Mouse (Mus musculus): ENCODE data around the gene Prtg. TPM values are rescaled to one million over a fixed set of nuclear protein-coding genes. Genes with fewer than 3 reads are reported as not detected.

Gene Prtg
- polyA plus RNA-seq, 1 experiment from 2014 or later, result 0.17 TPM

DNA sequence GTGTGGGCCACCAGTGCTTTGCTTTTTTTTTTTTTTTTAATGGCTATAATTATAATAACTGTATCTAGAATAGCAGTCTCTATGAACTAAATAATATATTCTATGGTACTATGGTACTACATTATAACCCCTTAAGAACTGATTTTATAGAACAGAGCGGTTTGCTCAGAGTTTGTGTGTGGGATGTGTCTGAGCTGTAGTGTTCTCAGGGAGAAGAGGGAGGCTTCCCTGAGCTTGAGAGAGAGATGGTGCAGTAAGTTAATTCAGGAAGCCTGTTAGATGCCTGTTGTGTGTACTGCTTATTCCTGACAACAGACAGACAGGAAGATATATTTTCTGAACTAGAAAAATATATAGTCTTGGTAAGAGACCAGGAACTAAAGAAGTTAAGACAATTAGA, 28.3 kb downstream of the Prtg start:
- no peak overlapping the region for H3K9ac ChIP-seq (ENCODE audit: low read depth, low read length)
- WGBS, result 98% methylated on average over 1 of the region's 1 CpGs
- H3K4me2 ChIP-seq (replicated peaks; ENCODE audit: low read depth), result no peak overlapping the region
- H3K36me3 ChIP-seq (ENCODE audit: control insufficient read depth, insufficient read depth), result no peaks in the 10 kb centered on the region
- no peak for TF ChIP-seq CTCF (IDR thresholded peaks at IDR 0.05; ENCODE audit: low read depth)
- no peaks in the 10 kb centered on the region for H3K27me3 ChIP-seq (replicated peaks; ENCODE audit: control insufficient read depth, insufficient read depth, low read length)
- H3K4me1 ChIP-seq (replicated peaks; ENCODE audit: control insufficient read depth, insufficient read depth, low read length), result peaks cover 3% of the 10 kb centered on the region; the same call in 1 of the 2 replicates
- H3K27ac ChIP-seq (ENCODE audit: low read depth, low read length), result no peak overlapping the region
- no peaks in the 10 kb centered on the region for H3K9me3 ChIP-seq (ENCODE audit: control insufficient read depth)
- H3K4me3 ChIP-seq (ENCODE audit: low read depth, low read length), result no peak overlapping the region
- ATAC-seq, result no peak

GRCm38 (mm10) chr9:72836708-72837495, 30.2 kb downstream of the Prtg start:
- H3K27me3 ChIP-seq (replicated peaks; ENCODE audit: control insufficient read depth, insufficient read depth, low read length), result no peaks in the 10 kb centered on the region
- H3K9ac ChIP-seq (ENCODE audit: low read depth, low read length), result no peak overlapping the region
- H3K4me2 ChIP-seq (replicated peaks; ENCODE audit: low read depth), result no peak overlapping the region
- peaks cover 3% of the 10 kb centered on the region; the same call in 1 of the 2 replicates for H3K4me1 ChIP-seq (replicated peaks; ENCODE audit: control insufficient read depth, insufficient read depth, low read length)
- no peak overlapping the region for H3K27ac ChIP-seq (ENCODE audit: low read depth, low read length)
- 48% methylated on average over 11 of the region's 11 CpGs for WGBS
- no peak overlapping the region for H3K4me3 ChIP-seq (ENCODE audit: low read depth, low read length)
- ATAC-seq, result no peak
- no peaks in the 10 kb centered on the region for H3K36me3 ChIP-seq (ENCODE audit: control insufficient read depth, insufficient read depth)
- no peak for TF ChIP-seq CTCF (IDR thresholded peaks at IDR 0.05; ENCODE audit: low read depth)
- no peaks in the 10 kb centered on the region for H3K9me3 ChIP-seq (ENCODE audit: control insufficient read depth)

DNA sequence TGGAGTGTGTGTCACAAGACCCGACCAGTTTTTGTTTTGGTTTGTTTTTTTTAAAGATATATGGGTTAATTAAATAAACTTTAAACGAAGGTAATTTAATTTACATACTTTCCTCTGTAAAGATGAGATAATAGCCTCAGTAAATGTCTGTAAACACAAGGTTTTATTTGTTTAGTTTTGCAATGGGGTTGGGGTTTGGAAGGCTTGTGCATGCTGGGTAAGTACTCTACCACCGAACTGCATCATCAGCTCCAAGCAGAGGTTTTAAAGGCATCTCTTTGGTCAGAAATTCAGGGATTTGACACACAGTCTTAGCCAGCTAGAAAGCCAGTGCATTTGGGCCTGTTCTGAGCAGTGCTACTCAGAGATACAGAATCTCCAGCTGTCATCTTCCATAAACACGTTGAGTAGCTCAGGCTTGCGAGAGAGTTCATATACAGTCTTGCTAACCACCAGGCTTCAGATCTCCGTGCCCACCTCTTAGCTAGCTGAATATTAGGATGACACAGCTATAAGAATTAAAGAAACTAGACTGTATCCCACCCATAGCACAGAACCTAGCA, 31.0 kb downstream of the Prtg start:
- Histone ChIP-seq H3K27me3 (replicated peaks; ENCODE audit: control insufficient read depth, insufficient read depth, low read length) (no peaks in the 10 kb centered on the region), H3K4me2 (replicated peaks; ENCODE audit: low read depth) (no peak overlapping the region), H3K36me3 (ENCODE audit: control insufficient read depth, insufficient read depth) (no peaks in the 10 kb centered on the region), H3K9me3 (ENCODE audit: control insufficient read depth) (no peaks in the 10 kb centered on the region), H3K9ac (ENCODE audit: low read depth, low read length) (no peak overlapping the region), H3K4me1 (replicated peaks; ENCODE audit: control insufficient read depth, insufficient read depth, low read length) (peaks cover 3% of the 10 kb centered on the region; the same call in 1 of the 2 replicates), H3K4me3 (ENCODE audit: low read depth, low read length) (no peak overlapping the region), H3K27ac (ENCODE audit: low read depth, low read length) (0 out of 2 replicates have a peak overlapping the region, but pooled peaks have one; percentile 50)
- no peak for ATAC-seq
- no peak for TF ChIP-seq CTCF (IDR thresholded peaks at IDR 0.05; ENCODE audit: low read depth)
- 40% methylated on average over 6 of the region's 6 CpGs for WGBS

DNA sequence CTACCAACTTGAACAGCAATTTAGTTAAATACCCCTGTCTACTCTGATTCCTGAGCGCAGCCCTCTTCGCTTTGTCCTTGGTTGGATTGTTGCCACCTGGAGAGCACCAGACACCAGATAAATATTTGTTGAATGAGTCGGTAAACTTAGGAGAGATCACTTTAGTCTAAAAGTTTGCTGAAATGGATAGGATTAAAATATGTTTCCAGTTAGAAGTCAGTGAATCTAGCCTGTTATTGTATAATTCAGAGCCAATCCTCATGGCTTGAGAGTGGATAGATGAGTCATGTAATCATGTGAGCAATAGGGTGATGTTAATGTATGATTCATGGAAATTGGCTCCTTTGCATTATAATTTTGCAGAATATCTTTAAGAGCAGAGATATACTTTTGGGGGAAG, 31.6 kb downstream of the Prtg start:
- WGBS, result 34% methylated on average over 3 of the region's 3 CpGs
- no peaks in the 10 kb centered on the region for H3K9me3 ChIP-seq (ENCODE audit: control insufficient read depth)
- peak overlapping the region; percentile 50; the same call in 1 of the 2 replicates for H3K27ac ChIP-seq (ENCODE audit: low read depth, low read length)

GRCm38 (mm10) chr9:72839346-72839990, 32.8 kb downstream of the Prtg start:
- H3K9me3 ChIP-seq (ENCODE audit: control insufficient read depth), result no peaks in the 10 kb centered on the region
- no peak for ATAC-seq
- H3K36me3 ChIP-seq (ENCODE audit: control insufficient read depth, insufficient read depth), result no peaks in the 10 kb centered on the region
- WGBS, result 89% methylated on average over 15 of the region's 15 CpGs
- no peaks in the 10 kb centered on the region for H3K27me3 ChIP-seq (replicated peaks; ENCODE audit: control insufficient read depth, insufficient read depth, low read length)
- 0 out of 2 replicates have a peak, but pooled peaks cover under 1% of the 10 kb centered on the region for H3K4me1 ChIP-seq (replicated peaks; ENCODE audit: control insufficient read depth, insufficient read depth, low read length)
- no peak overlapping the region for H3K27ac ChIP-seq (ENCODE audit: low read depth, low read length)
- TF ChIP-seq CTCF (IDR thresholded peaks at IDR 0.05; ENCODE audit: low read depth), result no peak
- H3K9ac ChIP-seq (ENCODE audit: low read depth, low read length), result no peak overlapping the region
- H3K4me3 ChIP-seq (ENCODE audit: low read depth, low read length), result no peak overlapping the region
- H3K4me2 ChIP-seq (replicated peaks; ENCODE audit: low read depth), result no peak overlapping the region

More for the DNA sequence above, 31.6 kb downstream of the Prtg start:
- Histone ChIP-seq H3K27me3 (replicated peaks; ENCODE audit: control insufficient read depth, insufficient read depth, low read length) (no peaks in the 10 kb centered on the region), H3K9ac (ENCODE audit: low read depth, low read length) (no peak overlapping the region), H3K4me3 (ENCODE audit: low read depth, low read length) (no peak overlapping the region), H3K36me3 (ENCODE audit: control insufficient read depth, insufficient read depth) (no peaks in the 10 kb centered on the region), H3K4me2 (replicated peaks; ENCODE audit: low read depth) (no peak overlapping the region), H3K4me1 (replicated peaks; ENCODE audit: control insufficient read depth, insufficient read depth, low read length) (peaks cover 3% of the 10 kb centered on the region; the same call in 1 of the 2 replicates)
- ATAC-seq, result no peak
- TF ChIP-seq CTCF (IDR thresholded peaks at IDR 0.05; ENCODE audit: low read depth), result no peak

- no peaks in the 10 kb centered on the region for H3K9me3 ChIP-seq (ENCODE audit: control insufficient read depth)
- no peaks in the 10 kb centered on the region for H3K36me3 ChIP-seq (ENCODE audit: control insufficient read depth, insufficient read depth)
- no peak overlapping the region for H3K4me2 ChIP-seq (replicated peaks; ENCODE audit: low read depth)
- no peaks in the 10 kb centered on the region for H3K4me1 ChIP-seq (replicated peaks; ENCODE audit: control insufficient read depth, insufficient read depth, low read length)
- no peak overlapping the region for H3K9ac ChIP-seq (ENCODE audit: low read depth, low read length)
- no peak overlapping the region for H3K4me3 ChIP-seq (ENCODE audit: low read depth, low read length)
- no peaks in the 10 kb centered on the region for H3K27me3 ChIP-seq (replicated peaks; ENCODE audit: control insufficient read depth, insufficient read depth, low read length)
- no peak for ATAC-seq
- TF ChIP-seq CTCF (IDR thresholded peaks at IDR 0.05; ENCODE audit: low read depth), result no peak
- no peak overlapping the region for H3K27ac ChIP-seq (ENCODE audit: low read depth, low read length)
- 79% methylated on average over 5 of the region's 5 CpGs for WGBS
These were observed 37.8 kb downstream of the Prtg start for GRCm38 (mm10) chr9:72844496-72844895.
